Mouse (Mus musculus) fat pad, adult 2 months (tissue): ENCODE results near the gene Klf13.

Experiments
- DNase-seq: peaks from one replicate; pipeline ENCODE4 v3.0.0-alpha.2; 2011; ENCODE audit warnings: low read depth, low spot score; ENCODE audit errors: extremely low read depth

The Klf13 gene

DNA sequence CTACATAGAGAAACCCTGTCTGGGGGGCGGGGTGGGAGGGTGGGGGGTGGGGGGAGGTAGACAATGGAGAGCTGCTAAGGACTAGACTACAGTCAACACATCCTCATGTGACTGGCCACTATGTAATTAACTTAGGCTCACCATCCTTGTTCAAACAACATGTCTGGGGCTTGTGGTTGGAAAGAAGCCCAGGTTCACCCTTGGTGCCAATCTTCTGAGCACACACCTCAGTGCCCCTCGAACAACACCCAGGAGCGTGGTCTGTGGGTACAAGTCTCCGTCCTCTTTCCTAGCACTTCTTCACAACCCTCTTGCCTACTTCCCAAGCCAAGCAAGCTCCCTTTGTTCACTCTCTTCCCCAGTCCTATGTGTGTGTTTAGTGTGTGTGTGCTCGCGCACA lies 11.6 kb downstream of the Klf13 start:
- no peak for DNase-seq

GRCm38 (mm10) chr7:63926492-63926891 lies 12.2 kb downstream of the Klf13 start:
- DNase-seq = no peak

DNA sequence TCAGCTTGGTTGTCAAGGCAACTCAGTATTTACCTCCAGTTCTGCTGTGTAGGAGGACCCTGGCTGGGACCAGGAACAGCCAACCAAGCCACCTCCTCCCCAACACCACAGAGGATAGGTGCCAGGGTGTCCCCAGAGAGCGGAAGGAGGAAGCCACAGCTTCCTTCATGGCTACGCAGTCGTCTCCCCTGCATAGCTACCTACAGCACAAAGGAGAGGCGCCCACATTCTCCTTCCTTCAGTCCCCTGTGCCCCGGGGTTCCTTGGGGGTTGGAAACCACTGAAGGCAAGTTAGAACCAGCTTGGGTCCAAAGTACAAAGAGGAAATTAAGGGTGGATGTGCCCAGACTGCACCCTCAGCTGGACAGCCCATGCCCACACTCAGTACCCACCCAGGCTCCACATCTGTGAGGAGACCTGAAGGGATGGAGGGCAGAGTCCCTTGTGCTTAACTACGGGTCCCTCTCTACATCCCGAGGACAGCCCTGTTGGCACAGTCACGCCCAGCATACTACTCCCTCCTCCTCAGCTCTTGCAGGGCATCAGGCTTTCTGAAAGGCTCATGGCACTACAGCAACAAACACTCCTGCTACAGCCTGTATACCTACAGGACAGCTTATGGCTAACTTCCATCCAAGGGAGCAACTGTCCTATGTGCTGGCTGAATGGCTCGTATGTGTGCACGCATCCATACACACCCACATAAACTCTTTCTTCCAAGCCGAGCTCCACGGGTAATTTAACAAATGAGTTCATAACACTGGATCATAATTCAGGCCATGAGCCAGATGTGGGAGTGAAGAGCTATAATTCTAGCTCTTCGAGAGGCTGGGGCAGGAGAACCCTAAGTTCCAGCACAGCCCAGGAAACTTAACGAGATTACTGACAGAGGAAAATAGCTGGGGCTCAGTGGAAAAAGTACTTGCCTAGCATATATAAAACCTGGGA lies 13.0 kb downstream of the Klf13 start:
- no peak for DNase-seq

- peak; percentile 93 for DNase-seq
These were observed 13.8 kb downstream of the Klf13 start for GRCm38 (mm10) chr7:63924747-63925412.

- no peak for DNase-seq
These were observed 14.6 kb downstream of the Klf13 start for GRCm38 (mm10) chr7:63924151-63924550.

DNA sequence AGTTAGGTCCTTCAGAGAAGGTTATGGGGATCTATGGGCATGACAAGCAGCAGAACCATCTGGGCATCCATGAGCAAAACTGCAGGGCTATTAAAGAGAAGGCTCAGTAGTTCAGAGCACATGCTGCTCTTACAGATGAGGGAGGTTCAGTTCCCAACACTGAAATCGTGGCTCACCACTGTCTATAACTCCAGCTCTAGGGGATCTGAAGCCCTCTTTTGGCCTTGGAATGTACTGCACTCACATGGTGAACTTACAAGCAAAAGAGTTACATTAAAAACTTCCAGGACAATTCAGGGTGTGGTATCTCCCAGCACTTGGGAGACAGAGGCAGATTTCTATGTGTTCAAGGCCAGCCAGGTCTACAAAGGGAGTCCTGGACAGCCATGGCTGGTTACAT lies 15.7 kb downstream of the Klf13 start:
- no peak for DNase-seq

DNA sequence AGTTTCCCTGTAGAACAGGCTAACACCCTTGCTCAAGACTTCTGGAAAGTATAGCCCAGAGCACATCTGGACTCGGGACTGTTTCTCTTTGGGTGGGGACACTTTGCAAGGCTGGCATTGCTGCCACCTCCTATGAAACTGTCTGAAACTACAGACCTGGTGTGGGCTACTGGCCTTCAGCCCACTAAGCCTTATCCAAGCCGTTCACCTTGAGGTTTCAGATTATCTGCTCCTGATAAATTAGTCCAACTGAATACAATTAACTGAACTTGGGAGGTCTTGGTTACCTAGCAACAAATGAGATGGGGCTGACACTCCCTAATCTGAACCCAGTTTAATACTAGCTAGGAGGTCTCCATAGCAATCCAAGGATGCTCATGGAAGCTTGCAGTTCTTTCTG lies 16.1 kb downstream of the Klf13 start:
- no peak for DNase-seq

DNA sequence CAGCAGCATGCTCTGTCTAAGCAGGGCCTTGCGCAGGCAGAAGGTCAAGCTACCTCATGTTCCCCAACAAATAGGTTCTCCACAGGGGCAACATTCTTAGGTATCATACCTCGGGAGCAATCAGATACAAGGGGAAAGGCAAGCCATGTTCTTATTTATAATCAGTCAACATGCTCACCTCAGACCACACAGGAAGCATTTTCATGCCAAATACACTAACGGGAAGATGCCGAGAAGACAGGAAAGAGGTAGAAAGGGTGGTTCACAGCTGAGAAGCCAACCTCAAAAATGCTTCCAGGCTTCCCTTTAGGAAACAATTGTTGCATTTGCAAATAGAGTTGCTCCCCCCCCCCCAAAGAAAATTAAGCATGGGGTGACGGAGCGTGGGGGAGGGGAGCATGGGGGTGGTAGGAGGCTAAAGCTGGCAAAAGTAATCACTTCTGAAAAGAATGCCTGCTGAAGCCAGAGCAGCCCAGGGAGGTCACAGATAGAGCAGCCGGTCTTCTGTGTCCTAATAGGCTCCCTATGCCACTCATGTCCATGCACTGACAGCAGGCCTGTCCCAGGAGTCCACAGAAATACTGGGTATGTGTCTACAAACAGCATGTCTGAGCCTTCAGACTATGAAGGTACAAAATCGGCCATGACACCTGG lies 16.7 kb downstream of the Klf13 start:
- no peak for DNase-seq

DNA sequence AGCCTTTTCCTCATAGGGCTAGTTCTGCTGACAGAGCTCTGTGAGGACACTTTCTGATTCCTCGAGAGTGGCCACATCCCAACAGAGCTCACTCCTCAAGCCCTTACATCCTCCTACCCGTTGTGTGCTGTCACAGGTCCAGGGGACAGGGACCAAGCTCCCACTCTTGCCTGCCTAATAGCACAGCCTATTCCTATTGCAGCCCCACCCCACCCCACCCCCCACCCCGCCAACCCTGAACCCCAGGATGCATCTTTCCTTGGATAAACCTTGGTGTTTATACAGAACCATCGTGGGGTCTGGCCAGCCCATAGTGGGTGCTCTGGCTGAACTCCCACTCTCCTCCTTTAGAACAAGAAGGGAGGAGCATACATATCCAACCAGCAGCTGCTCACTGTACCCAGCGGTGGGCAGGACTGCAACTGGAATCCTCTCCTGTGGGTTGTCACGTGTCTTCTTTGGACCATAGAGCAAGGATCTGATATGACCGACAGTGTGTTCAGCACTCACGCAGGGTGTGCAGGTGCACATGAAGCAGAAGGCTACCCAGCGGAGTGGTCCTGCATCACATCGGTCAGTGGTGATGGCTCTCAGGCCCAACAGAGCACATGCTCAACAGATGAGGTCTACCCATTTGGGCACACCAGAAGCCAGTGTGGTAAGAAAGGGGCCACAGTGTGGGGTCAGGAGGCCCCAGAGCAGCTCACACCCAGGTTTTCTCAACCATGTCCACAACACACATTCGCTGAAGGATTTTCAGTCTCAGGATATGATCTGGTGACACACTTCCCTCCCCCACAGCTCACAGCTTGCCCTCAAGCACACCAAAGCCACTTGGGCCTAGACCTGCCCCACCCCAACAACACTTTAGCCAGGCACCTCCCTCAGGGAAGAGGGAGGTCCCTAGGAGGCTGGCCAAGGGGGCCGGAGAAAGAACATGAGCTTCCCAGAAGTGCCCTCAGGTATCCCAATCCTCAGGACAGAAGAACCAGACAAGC lies 19.6 kb downstream of the Klf13 start:
- DNase-seq = no peak

DNA sequence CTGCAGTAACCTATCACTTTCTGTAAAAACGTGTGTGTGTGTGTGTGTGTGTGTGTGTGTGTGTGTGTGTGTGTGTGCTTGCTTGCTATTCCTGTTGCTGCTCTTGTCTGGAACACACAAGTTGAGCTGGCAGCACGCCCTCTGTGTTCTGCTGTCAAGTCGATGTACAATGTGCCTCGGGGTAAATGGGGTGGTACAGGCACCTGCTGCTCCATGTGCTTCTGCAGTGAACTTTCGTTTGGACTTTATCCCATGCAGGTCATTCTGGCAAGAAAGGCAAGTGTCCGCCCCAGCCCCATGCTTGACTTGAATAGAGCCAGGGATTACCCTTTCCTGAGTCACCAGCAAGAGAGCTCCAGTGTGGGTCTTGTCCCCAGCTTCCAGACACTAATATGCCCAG lies 21.0 kb downstream of the Klf13 start:
- DNase-seq = no peak

DNA sequence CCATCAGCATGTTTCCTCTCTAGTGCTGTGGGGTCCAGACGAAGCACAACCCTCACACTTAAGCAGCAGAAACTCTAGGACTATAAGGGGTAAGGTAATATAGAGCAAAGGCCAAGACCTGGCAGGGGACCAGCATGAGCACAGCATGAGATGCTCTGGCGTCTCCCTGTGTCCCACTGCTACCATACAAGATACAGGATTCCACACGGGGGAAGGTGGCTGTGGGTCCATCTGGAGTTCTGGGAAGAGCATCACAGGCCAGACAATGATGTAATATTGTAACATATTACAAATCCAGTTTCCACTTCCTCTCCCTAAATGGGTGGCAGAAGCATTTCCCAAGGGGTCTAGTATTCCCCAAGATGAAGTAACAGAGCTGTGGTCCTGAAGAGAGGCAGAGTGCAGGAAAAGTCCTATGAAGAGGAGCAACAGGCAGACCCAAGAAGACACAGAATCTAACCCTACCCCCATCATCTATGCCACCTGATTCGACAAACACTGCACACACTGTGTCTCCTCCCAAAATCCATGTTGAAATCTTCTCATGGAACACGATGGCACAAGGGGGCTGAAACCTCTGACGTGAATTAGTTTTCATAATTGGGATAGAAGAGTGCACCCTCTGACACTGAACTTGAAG lies 22.3 kb downstream of the Klf13 start, which contains the start of gene E030018B13Rik:
TSS of gene E030018B13Rik (plus strand) at position 590 of the 640 bp plus-strand sequence.
- DNase-seq = no peak

GRCm38 (mm10) chr7:63914891-63915290 lies 23.8 kb downstream of the Klf13 start:
- no peak for DNase-seq

- no peak for DNase-seq
These were observed 24.7 kb downstream of the Klf13 start for GRCm38 (mm10) chr7:63913724-63914692.

DNA sequence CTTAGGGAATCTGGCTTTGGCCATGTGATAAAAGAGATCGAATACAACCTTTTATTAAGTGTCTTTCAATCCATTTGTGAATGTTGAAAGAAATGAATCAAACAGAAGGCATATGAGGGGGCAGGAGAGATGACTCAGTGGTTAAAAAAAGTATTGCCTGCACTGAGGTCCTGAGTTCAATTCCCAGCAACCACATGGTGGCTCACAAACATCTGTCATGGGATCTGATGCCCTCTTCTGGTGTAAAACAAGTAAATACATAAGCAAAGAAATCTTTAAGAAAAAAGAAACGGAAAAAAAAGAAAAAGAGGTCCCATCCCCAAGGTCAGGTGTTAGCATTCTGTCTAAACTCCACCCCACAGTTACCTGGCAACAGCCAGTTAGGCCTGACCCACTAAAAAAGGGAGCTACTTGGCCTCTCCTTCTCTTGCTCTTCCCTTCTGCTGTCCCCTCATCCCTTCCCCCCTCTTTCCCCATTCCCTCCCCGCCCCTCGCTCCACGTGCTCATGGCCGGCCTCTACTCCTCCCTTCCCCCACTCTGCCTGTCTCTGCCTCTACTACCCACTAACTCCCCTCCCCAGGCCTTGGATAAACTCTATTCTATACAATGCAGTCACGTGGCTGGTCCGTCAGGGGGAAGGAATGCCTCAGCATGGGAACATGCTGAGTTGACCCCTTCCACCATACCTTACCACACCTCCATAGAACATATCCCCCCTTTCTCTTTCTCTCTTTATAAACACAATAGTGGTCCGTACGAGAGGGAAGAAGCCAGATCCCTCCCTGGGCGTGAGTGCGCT lies 25.6 kb downstream of the Klf13 start:
- no peak for DNase-seq

DNA sequence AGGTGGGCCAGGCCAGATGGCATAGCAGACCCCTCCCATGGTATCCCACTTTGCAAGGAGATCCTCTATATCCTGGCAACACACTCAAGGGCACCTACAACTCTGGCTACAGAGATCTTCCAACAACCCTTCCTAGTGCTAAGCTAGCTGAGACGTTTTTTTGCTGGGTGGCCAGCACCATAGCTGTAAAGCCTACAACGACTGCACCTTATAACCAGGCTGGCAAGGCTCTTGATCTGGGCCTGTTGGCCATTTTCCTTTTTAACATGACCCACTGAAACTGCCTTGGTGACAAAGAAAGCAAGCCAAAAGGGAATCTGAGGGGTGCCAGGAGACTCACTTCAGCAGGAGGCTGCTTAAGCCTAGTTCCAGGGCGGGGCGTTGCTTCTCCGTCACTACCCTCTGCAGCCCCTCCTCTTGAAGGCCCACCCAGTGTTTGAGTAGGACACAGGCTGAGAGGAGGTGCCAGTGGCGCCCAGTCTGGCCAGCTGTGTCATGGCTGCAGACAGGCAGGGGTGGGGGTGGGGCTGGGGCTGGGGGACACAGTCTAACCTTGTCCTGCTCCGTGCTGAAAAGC lies 26.4 kb downstream of the Klf13 start:
- no peak for DNase-seq

DNA sequence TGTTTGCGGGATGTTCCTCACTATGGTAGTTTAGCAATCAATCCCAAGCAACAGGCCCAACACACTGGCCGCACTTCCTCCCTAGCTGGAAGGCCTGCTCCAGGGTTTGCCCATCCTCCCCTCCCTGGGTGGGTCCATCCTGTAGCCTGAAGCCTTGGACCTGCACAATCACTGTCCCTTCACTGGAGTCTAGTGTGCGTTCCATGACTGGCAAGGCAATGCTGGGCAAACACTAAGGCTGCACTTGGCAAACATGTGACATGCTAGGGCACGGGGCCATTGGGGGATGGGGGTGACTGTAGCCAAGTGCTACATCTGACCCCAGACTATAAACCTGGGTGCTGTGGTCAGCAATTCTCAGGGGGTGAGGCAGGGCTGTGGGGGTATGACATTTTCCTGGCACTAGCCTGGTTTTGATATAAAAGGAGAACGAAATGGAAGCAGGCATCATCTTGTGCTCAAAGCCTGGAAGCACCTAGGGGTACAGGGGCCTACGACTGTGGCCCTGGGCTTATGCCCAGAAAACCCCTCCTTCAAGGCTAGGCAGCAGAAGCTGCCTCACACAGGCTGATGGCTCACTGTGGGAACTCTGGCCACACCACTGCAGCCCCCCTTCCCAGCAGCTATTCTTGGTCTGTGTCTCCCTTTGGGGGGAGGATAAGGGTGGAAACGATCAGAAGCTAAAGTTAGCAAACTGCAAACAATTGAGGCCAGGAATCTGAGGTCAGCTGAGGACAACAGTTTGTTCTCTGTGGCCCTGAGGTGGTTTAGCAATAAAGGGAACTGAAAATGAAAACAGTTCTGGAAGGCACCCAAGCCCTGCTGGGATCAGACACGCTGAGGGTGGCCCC lies 27.1 kb downstream of the Klf13 start:
- DNase-seq = no peak

GRCm38 (mm10) chr7:63910912-63911311 lies 27.8 kb downstream of the Klf13 start:
- no peak for DNase-seq
